Mouse (Mus musculus) embryonic facial prominence, embryonic 15.5 days (tissue): ENCODE data around the gene Ptpn4. TPM values are rescaled to one million over a fixed set of nuclear protein-coding genes. Genes with fewer than 3 reads are reported as not detected.

Experiments
- ATAC-seq: fragments of 200-750 bp; cut with Nextera tagmentation; 2 replicates; pipeline ENCODE4 v1.8.0; 2017; ENCODE audit warnings: low read depth, moderate TSS enrichment; ENCODE audit not compliant: insufficient number of reproducible peaks, low FRiP score, low TSS enrichment
- H3K27ac ChIP-seq: fragments of 300-500 bp; sonication (generic); replicated peaks from 2 replicates; pipeline ENCODE4 v1.5.1; 2015; ENCODE audit warnings: mild to moderate bottlenecking, inconsistent platforms
- H3K27me3 ChIP-seq: fragments of 300-500 bp; sonication (generic); 2 replicates; pipeline ENCODE4 v1.6.1; 2015; ENCODE audit warnings: inconsistent platforms
- H3K36me3 ChIP-seq: fragments of 300-500 bp; sonication (generic); 2 replicates; pipeline ENCODE4 v1.6.1; 2015; ENCODE audit warnings: mild to moderate bottlenecking, inconsistent platforms
- H3K4me1 ChIP-seq: fragments of 300-500 bp; sonication (generic); 2 replicates; pipeline ENCODE4 v1.6.1; 2015; ENCODE audit warnings: inconsistent platforms
- H3K4me2 ChIP-seq: fragments of 300-500 bp; sonication (generic); replicated peaks from 2 replicates; pipeline ENCODE4 v1.6.1; 2015; ENCODE audit warnings: mild to moderate bottlenecking, inconsistent platforms
- H3K4me3 ChIP-seq: fragments of 300-500 bp; sonication (generic); replicated peaks from 2 replicates; pipeline ENCODE4 v1.5.1; 2015; ENCODE audit warnings: mild to moderate bottlenecking, inconsistent platforms
- H3K9ac ChIP-seq: fragments of 300-500 bp; sonication (generic); 2 replicates; pipeline ENCODE4 v1.6.1; 2015; ENCODE audit warnings: inconsistent platforms
- H3K9me3 ChIP-seq: fragments of 300-500 bp; sonication (generic); replicated peaks from 2 replicates; pipeline ENCODE4 v1.6.1; 2016; ENCODE audit warnings: inconsistent platforms
- WGBS: fragments of 180-500 bp; shearing (Covaris S2); methylation state at CpG from one replicate; pipeline ENCODE4 v1.1.7; 2015; 5-methylcytosine and 5-hydroxymethylcytosine counted together
- polyA plus RNA-seq: library from polyadenylated mRNA; unstranded; fragments of >200 nt; fragmentation: Nextera tagmentation; extraction: Ambion mirVana; gene quantifications from 2 replicates; pipeline ENCODE4 v1.2.1, GENCODE M21; 2015

Ptpn4 gene
- polyA plus RNA-seq, 1 experiment from 2014 or later: 7.0 TPM

DNA sequence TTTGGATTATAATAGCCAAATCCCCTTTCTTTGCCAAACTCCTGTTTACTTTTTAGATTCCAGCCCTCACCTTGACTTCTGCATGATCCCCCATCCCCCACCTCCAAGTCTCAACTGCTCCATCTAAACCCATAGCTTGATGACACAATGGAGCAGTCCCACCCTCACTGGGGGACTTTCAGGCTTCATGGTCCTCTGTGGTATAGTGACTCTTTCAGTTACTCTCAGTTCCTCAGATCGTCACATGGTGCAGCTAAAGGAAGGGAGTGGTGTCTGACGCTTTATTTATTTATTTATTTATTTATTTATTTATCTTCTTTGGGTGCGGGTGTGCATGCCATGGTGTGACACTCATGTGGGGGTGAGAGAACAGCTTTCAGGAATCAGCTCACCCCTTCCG lies 14.9 kb upstream of the Ptpn4 start:
- Histone ChIP-seq H3K36me3 (no peaks in the 10 kb centered on the region), H3K9ac (no peak overlapping the region), H3K4me1 (no peaks in the 10 kb centered on the region), H3K27ac (no peak overlapping the region), H3K27me3 (no peaks in the 10 kb centered on the region), H3K4me3 (no peak overlapping the region), H3K4me2 (no peak overlapping the region), H3K9me3 (no peaks in the 10 kb centered on the region)
- ATAC-seq: no peak
- WGBS: 83% methylated on average over 4 of the region's 4 CpGs

DNA sequence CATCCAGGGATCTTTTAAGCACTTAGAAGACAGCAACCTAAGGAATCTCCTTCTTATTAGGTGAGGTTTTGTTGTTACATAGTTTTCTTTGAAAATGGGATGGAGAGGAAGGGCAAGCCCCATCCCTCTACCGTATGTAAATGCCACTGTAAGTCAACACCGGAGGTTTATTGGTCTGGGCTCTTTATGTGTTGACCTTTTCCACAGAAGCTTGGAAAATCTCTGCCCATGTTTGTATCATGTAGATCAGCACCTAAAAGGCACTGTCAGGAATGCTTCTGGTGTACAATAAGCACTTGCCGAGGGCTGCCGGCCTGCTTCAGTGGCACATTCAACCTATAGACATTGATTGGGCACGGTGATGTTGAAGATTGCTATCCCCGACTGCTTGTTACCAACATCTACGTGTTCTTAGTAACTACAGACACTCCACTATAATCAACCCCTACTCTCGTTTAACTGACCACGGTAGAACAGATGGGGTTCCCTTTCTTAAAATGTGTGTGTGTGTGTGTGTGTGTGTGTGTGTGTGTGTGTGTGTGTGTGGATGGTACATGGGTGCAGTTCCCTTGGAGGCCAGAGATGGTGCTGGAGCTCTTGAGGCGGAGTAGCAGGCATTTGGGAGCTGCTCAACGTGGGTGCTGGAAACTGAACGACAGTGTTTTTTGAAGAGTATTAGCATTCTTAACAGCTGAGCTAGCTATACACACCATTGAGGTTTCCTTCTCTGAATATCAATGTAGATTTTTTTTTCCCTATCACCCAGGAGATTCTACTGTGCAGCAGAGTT lies 11.9 kb upstream of the Ptpn4 start:
- H3K27me3 ChIP-seq: no peaks in the 10 kb centered on the region
- no peak overlapping the region for H3K4me2 ChIP-seq
- no peaks in the 10 kb centered on the region for H3K4me1 ChIP-seq
- 89% methylated on average over 12 of the region's 12 CpGs for WGBS
- no peak overlapping the region for H3K9ac ChIP-seq
- no peaks in the 10 kb centered on the region for H3K9me3 ChIP-seq
- no peak overlapping the region for H3K4me3 ChIP-seq
- no peaks in the 10 kb centered on the region for H3K36me3 ChIP-seq
- no peak overlapping the region for H3K27ac ChIP-seq
- no peak for ATAC-seq

DNA sequence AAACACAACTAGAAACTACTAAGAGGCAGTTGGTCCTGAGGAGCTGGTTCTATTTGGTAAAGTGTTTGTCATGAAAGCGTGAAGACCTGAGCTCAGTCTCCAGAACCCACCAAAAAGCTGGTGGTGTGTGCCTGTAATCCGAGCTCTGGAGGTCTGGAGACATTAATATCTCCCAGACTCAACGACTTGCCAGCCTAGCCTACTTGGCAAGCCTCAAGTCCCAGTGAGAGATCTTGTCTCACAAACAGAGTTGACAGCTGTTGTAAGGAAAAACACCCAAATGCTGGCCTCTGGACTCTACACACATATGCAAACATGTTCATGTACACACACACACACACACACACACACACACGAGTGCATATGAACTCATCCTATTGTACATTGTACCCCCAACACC lies 7.9 kb upstream of the Ptpn4 start:
- H3K4me1 ChIP-seq: no peaks in the 10 kb centered on the region
- no peaks in the 10 kb centered on the region for H3K9me3 ChIP-seq
- no peak overlapping the region for H3K27ac ChIP-seq
- no peaks in the 10 kb centered on the region for H3K36me3 ChIP-seq
- H3K27me3 ChIP-seq: no peaks in the 10 kb centered on the region
- ATAC-seq: no peak
- 44% methylated on average over 4 of the region's 4 CpGs for WGBS
- no peak overlapping the region for H3K4me3 ChIP-seq
- H3K9ac ChIP-seq: no peak overlapping the region
- H3K4me2 ChIP-seq: no peak overlapping the region

GRCm38 (mm10) chr1:119843121-119843520 lies 5.7 kb upstream of the Ptpn4 start:
- Histone ChIP-seq H3K4me3 (no peak overlapping the region), H3K4me2 (no peak overlapping the region), H3K27ac (no peak overlapping the region), H3K9ac (no peak overlapping the region), H3K4me1 (no peaks in the 10 kb centered on the region), H3K27me3 (no peaks in the 10 kb centered on the region), H3K9me3 (no peaks in the 10 kb centered on the region), H3K36me3 (no peaks in the 10 kb centered on the region)
- ATAC-seq: no peak
- WGBS: 80% methylated on average over 3 of the region's 3 CpGs

GRCm38 (mm10) chr1:119838241-119838640 lies 828 bp upstream of the Ptpn4 start:
- Histone ChIP-seq H3K4me1 (peaks cover 7% of the 10 kb centered on the region; the same call in 1 of the 2 replicates), H3K9me3 (no peaks in the 10 kb centered on the region), H3K4me3 (no peak overlapping the region), H3K4me2 (no peak overlapping the region), H3K27me3 (no peaks in the 10 kb centered on the region), H3K9ac (no peak overlapping the region), H3K27ac (no peak overlapping the region), H3K36me3 (no peaks in the 10 kb centered on the region)
- 37% methylated on average over 3 of the region's 3 CpGs for WGBS
- no peak for ATAC-seq

- peak overlapping the region; percentile 90 for H3K27ac ChIP-seq
- peaks cover 7% of the 10 kb centered on the region; the same call in 1 of the 2 replicates for H3K4me1 ChIP-seq
- under 1% methylated on average over 22 of the region's 31 CpGs for WGBS
- no peaks in the 10 kb centered on the region for H3K36me3 ChIP-seq
- H3K4me2 ChIP-seq: peak overlapping the region; percentile 63
- no peaks in the 10 kb centered on the region for H3K27me3 ChIP-seq
- H3K9ac ChIP-seq: peak overlapping the region; percentile 83
- H3K9me3 ChIP-seq: no peaks in the 10 kb centered on the region
- ATAC-seq: no peak
- peak overlapping the region; percentile 94 for H3K4me3 ChIP-seq
These were observed 866 bp downstream of the Ptpn4 start for GRCm38 (mm10) chr1:119836479-119837015.

- no peak for ATAC-seq
- 13% methylated on average over 9 of the region's 9 CpGs for whole genome bisulfite sequencing
These were observed 1.5 kb downstream of the Ptpn4 start for GRCm38 (mm10) chr1:119835726-119836478.

DNA sequence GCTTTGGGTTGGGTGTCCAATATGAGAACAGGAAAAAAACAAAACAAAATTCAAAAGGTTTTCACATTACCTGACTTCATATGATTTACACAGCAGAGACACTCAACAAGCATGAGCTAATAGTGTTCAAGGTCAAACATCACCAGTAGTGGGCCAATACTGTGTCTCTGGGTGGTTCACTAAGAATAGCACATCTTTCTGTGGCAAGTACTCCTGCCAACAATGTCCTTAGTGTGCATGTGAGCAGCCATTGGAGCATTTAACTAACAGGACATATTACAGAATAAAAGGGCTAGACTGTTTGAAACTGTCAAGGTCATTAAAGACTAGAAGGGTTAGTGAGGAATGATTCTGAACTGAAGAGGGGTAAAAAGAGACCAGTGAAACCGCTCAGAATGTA lies 9.3 kb downstream of the Ptpn4 start:
- no peak overlapping the region for H3K9ac ChIP-seq
- no peaks in the 10 kb centered on the region for H3K4me1 ChIP-seq
- no peaks in the 10 kb centered on the region for H3K9me3 ChIP-seq
- ATAC-seq: no peak
- H3K4me2 ChIP-seq: no peak overlapping the region
- 97% methylated on average over 1 of the region's 1 CpGs for WGBS
- no peaks in the 10 kb centered on the region for H3K36me3 ChIP-seq
- H3K27me3 ChIP-seq: no peaks in the 10 kb centered on the region
- H3K27ac ChIP-seq: no peak overlapping the region
- H3K4me3 ChIP-seq: no peak overlapping the region

More at GRCm38 (mm10) chr1:119835726-119836478, 1.5 kb downstream of the Ptpn4 start:
- peak overlapping the region; percentile 63 for H3K4me2 ChIP-seq
- H3K4me1 ChIP-seq: peaks cover 7% of the 10 kb centered on the region; the same call in 1 of the 2 replicates
- no peaks in the 10 kb centered on the region for H3K9me3 ChIP-seq
- peak overlapping the region; percentile 83 for H3K9ac ChIP-seq
- H3K27me3 ChIP-seq: no peaks in the 10 kb centered on the region
- peak overlapping the region; percentile 94 for H3K4me3 ChIP-seq
- H3K27ac ChIP-seq: no peak overlapping the region
- no peaks in the 10 kb centered on the region for H3K36me3 ChIP-seq

- H3K27ac ChIP-seq: no peak overlapping the region
- no peaks in the 10 kb centered on the region for H3K9me3 ChIP-seq
- H3K4me3 ChIP-seq: no peak overlapping the region
- WGBS: 26% methylated on average over 1 of the region's 1 CpGs
- no peaks in the 10 kb centered on the region for H3K27me3 ChIP-seq
- H3K9ac ChIP-seq: no peak overlapping the region
- H3K4me2 ChIP-seq: no peak overlapping the region
- 0 out of 2 replicates have a peak, but pooled peaks cover 2% of the 10 kb centered on the region for H3K4me1 ChIP-seq
- no peak for ATAC-seq
- no peaks in the 10 kb centered on the region for H3K36me3 ChIP-seq
These were observed 18.7 kb downstream of the Ptpn4 start for GRCm38 (mm10) chr1:119818704-119819103.

DNA sequence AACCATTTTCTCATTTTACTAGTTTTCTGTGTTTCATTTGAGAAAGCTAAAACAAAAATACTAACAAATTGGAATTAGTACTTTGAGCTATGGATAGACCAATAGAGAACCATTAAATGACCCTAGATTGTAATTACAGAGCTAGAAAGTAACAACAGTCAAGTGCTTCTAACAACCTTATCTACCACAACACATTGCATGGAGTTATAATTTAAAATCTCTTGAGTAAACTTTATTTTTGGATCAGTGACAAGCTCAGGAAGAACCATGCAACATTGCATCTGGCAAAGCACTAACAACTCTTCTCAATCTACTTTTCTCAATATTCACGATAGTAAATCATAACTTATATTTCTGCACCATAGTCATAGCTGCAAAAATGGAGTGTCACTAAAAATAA lies 29.7 kb downstream of the Ptpn4 start:
- WGBS: 89% methylated on average over 1 of the region's 1 CpGs
- Histone ChIP-seq H3K4me2 (no peak overlapping the region), H3K27ac (no peak overlapping the region), H3K36me3 (no peaks in the 10 kb centered on the region), H3K4me1 (no peaks in the 10 kb centered on the region), H3K4me3 (no peak overlapping the region), H3K27me3 (no peaks in the 10 kb centered on the region), H3K9me3 (no peaks in the 10 kb centered on the region), H3K9ac (no peak overlapping the region)
- no peak for ATAC-seq

- Histone ChIP-seq H3K9ac (no peak overlapping the region), H3K36me3 (no peaks in the 10 kb centered on the region), H3K4me2 (no peak overlapping the region), H3K9me3 (no peaks in the 10 kb centered on the region), H3K27me3 (no peaks in the 10 kb centered on the region), H3K4me3 (no peak overlapping the region), H3K27ac (no peak overlapping the region), H3K4me1 (no peaks in the 10 kb centered on the region)
- no peak for ATAC-seq
- 88% methylated on average over 2 of the region's 2 CpGs for WGBS
These were observed 31.4 kb downstream of the Ptpn4 start for GRCm38 (mm10) chr1:119805984-119806383.
